Mouse (Mus musculus) MEL (cell line): ENCODE data around the gene Il10rb. TPM values are rescaled to one million over a fixed set of nuclear protein-coding genes. Genes with fewer than 3 reads are reported as not detected.

Experiments
- DNase-seq: peaks from one replicate; pipeline ENCODE4 v3.0.0; 2011; ENCODE audit warnings: low read depth, low spot score
- H3K27ac ChIP-seq: 2 replicates; pipeline ENCODE4 v1.5.1; 2012; ENCODE audit warnings: low read depth, mild to moderate bottlenecking, control low read depth, low read length, moderate library complexity; ENCODE audit not compliant: control insufficient read depth
- H3K27me3 ChIP-seq, 2 experiments: fragments of 150-350 bp in 1 of 2; sonication (generic) in 1 of 2; 2 replicates each; pipeline ENCODE4 v1.6.1; 2012; ENCODE audit warnings: low read length in 2 of 2, mild to moderate bottlenecking in 2 of 2, improper control_type of control experiment in 1 of 2, moderate library complexity in 1 of 2; ENCODE audit not compliant: insufficient read depth in 2 of 2, control insufficient read depth in 1 of 2
- H3K36me3 ChIP-seq, 2 experiments: 2 replicates each; pipeline ENCODE4 v1.6.1; 2012 to 2014; ENCODE audit warnings: low read length in 2 of 2, improper control_type of control experiment in 1 of 2, inconsistent platforms in 1 of 2, mild to moderate bottlenecking in 1 of 2; ENCODE audit not compliant: insufficient read depth in 2 of 2, control insufficient read depth in 1 of 2
- H3K4me1 ChIP-seq, 2 experiments: fragments of 150-350 bp in 1 of 2; sonication (generic) in 1 of 2; 2 replicates each; pipeline ENCODE4 v1.6.1; 2012; ENCODE audit warnings: low read length in 2 of 2, improper control_type of control experiment in 1 of 2, mild to moderate bottlenecking in 1 of 2; ENCODE audit not compliant: insufficient read depth in 2 of 2, control insufficient read depth in 1 of 2
- H3K4me3 ChIP-seq, 2 experiments: fragments of 150-350 bp in 1 of 2; sonication (generic) in 1 of 2; 2 replicates each; pipeline ENCODE4 v1.5.1; 2012; ENCODE audit warnings: low read depth in 2 of 2, low read length in 2 of 2, mild to moderate bottlenecking in 2 of 2, moderate library complexity in 2 of 2, control low read depth in 1 of 2, improper control_type of control experiment in 1 of 2; ENCODE audit not compliant: control insufficient read depth in 1 of 2, insufficient read depth in 1 of 2
- H3K79me2 ChIP-seq: 2 replicates; pipeline ENCODE4 v1.6.1; 2012; ENCODE audit warnings: mild to moderate bottlenecking, low read length, moderate library complexity; ENCODE audit not compliant: control insufficient read depth, poor library complexity, insufficient read depth
- H3K9ac ChIP-seq: 2 replicates; pipeline ENCODE4 v1.6.1; 2012; ENCODE audit warnings: low read depth, mild to moderate bottlenecking, control low read depth, low read length, moderate library complexity; ENCODE audit not compliant: control insufficient read depth, poor library complexity, severe bottlenecking
- H3K9me3 ChIP-seq: fragments of 150-350 bp; sonication (generic); replicated peaks from 2 replicates; pipeline ENCODE4 v1.6.1; 2012; ENCODE audit warnings: mild to moderate bottlenecking, low read length, improper control_type of control experiment, moderate library complexity; ENCODE audit not compliant: insufficient read depth
- CHD1 ChIP-seq: IDR thresholded peaks from 2 replicates; pipeline ENCODE4 v1.6.1; 2012; ENCODE audit warnings: low read depth, mild to moderate bottlenecking, inconsistent platforms, low read length, improper control_type of control experiment
- CHD2 ChIP-seq: IDR thresholded peaks from 2 replicates; pipeline ENCODE4 v1.6.1; 2011; ENCODE audit warnings: low read length, improper control_type of control experiment
- E2F4 ChIP-seq: IDR thresholded peaks from 2 replicates; pipeline ENCODE4 v1.6.1; 2011; ENCODE audit warnings: low read depth, low read length, improper control_type of control experiment, borderline replicate concordance
- ETS1 ChIP-seq: IDR thresholded peaks from 2 replicates; pipeline ENCODE4 v1.6.1; 2012; ENCODE audit warnings: low read depth, mild to moderate bottlenecking, inconsistent platforms, low read length, improper control_type of control experiment, moderate library complexity
- GABPA ChIP-seq: IDR thresholded peaks from 2 replicates; pipeline ENCODE4 v1.6.1; 2012; ENCODE audit warnings: low read depth, mild to moderate bottlenecking, inconsistent platforms, low read length, improper control_type of control experiment, moderate library complexity
- GATA1 ChIP-seq: IDR thresholded peaks from 2 replicates; pipeline ENCODE4 v1.6.1; 2011; ENCODE audit warnings: low read depth, low read length, improper control_type of control experiment
- HCFC1 ChIP-seq: IDR thresholded peaks from 2 replicates; pipeline ENCODE4 v1.6.1; 2012; ENCODE audit warnings: low read depth, mild to moderate bottlenecking, inconsistent platforms, low read length, improper control_type of control experiment, moderate library complexity
- JUND ChIP-seq: IDR thresholded peaks from 2 replicates; pipeline ENCODE4 v1.6.1; 2011; ENCODE audit warnings: low read depth, mild to moderate bottlenecking, improper control_type of control experiment, low read length
- KAT2A ChIP-seq: conservative IDR thresholded peaks from 2 replicates; pipeline ENCODE4 v1.6.1; 2012; ENCODE audit warnings: low read depth, low read length, improper control_type of control experiment, inconsistent platforms
- MAFK ChIP-seq: IDR thresholded peaks from 2 replicates; pipeline ENCODE4 v1.6.1; 2011; ENCODE audit warnings: low read depth, mild to moderate bottlenecking, low read length, improper control_type of control experiment, borderline replicate concordance
- MAZ ChIP-seq: IDR thresholded peaks from 2 replicates; pipeline ENCODE4 v1.6.1; 2012; ENCODE audit warnings: low read depth, mild to moderate bottlenecking, inconsistent platforms, low read length, improper control_type of control experiment
- MEF2A ChIP-seq: IDR thresholded peaks from 2 replicates; pipeline ENCODE4 v1.6.1; 2014; ENCODE audit warnings: low read depth, mild to moderate bottlenecking, inconsistent platforms, low read length, improper control_type of control experiment; ENCODE audit not compliant: poor library complexity, insufficient replicate concordance, severe bottlenecking; ENCODE audit errors: extremely low read depth
- MXI1 ChIP-seq: IDR thresholded peaks from 2 replicates; pipeline ENCODE4 v1.6.1; 2011; ENCODE audit warnings: mild to moderate bottlenecking, low read depth, low read length, improper control_type of control experiment
- MYB ChIP-seq: IDR thresholded peaks from 2 replicates; pipeline ENCODE4 v1.6.1; 2011; ENCODE audit warnings: mild to moderate bottlenecking, low read depth, low read length, improper control_type of control experiment
- POLR2A ChIP-seq, 2 experiments: IDR thresholded peaks; 2 replicates each; pipeline ENCODE4 v1.6.1; 2011 to 2012; ENCODE audit warnings: low read length in 2 of 2, mild to moderate bottlenecking in 2 of 2, control low read depth in 1 of 2, improper control_type of control experiment in 1 of 2, low read depth in 1 of 2, moderate library complexity in 1 of 2; ENCODE audit not compliant: control insufficient read depth in 1 of 2, insufficient read depth in 1 of 2, poor library complexity in 1 of 2
- POLR2AphosphoS5 ChIP-seq: IDR thresholded peaks from 2 replicates; pipeline ENCODE4 v1.6.1; 2012; ENCODE audit warnings: low read depth, borderline replicate concordance, mild to moderate bottlenecking, inconsistent platforms, low read length, moderate library complexity, mixed read lengths
- RAD21 ChIP-seq: IDR thresholded peaks from 2 replicates; pipeline ENCODE4 v1.6.1; 2011; ENCODE audit warnings: mild to moderate bottlenecking, low read depth, low read length, improper control_type of control experiment
- RCOR1 ChIP-seq: IDR thresholded peaks from 2 replicates; pipeline ENCODE4 v1.6.1; 2012; ENCODE audit warnings: low read depth, mild to moderate bottlenecking, inconsistent platforms, low read length, improper control_type of control experiment
- SMC3 ChIP-seq: IDR thresholded peaks from 2 replicates; pipeline ENCODE4 v1.6.1; 2011; ENCODE audit warnings: low read depth, low read length, improper control_type of control experiment
- TCF12 ChIP-seq: IDR thresholded peaks from 2 replicates; pipeline ENCODE4 v1.6.1; 2014; ENCODE audit warnings: low read depth, mild to moderate bottlenecking, inconsistent platforms, low read length, improper control_type of control experiment, moderate library complexity
- UBTF ChIP-seq: IDR thresholded peaks from 2 replicates; pipeline ENCODE4 v1.6.1; 2012; ENCODE audit warnings: low read depth, mild to moderate bottlenecking, inconsistent platforms, low read length, improper control_type of control experiment, moderate library complexity, borderline replicate concordance; ENCODE audit not compliant: insufficient read depth
- USF1 ChIP-seq: IDR thresholded peaks from 2 replicates; pipeline ENCODE4 v1.6.1; 2014; ENCODE audit warnings: low read depth, mild to moderate bottlenecking, inconsistent platforms, low read length, improper control_type of control experiment, moderate library complexity
- ZC3H11A ChIP-seq: IDR thresholded peaks from 2 replicates; pipeline ENCODE4 v1.6.1; 2012; ENCODE audit warnings: low read depth, mild to moderate bottlenecking, inconsistent platforms, low read length, improper control_type of control experiment
- ZNF384 ChIP-seq: IDR thresholded peaks from 2 replicates; pipeline ENCODE4 v1.6.1; 2012; ENCODE audit warnings: low read depth, mild to moderate bottlenecking, inconsistent platforms, low read length, improper control_type of control experiment
- polyA plus RNA-seq, 2 experiments: library from polyadenylated mRNA; stranded (reverse) in 1 of 2; unstranded in 1 of 2; fragments of >175 nt in 1 of 2; fragments of >200 nt in 1 of 2; gene quantifications; 2 replicates each; pipeline versions ENCODE4 v1.2.1 to v1.2.4; 2012; ENCODE audit warnings: low replicate concordance in 2 of 2, low read depth in 1 of 2; ENCODE audit not compliant: insufficient read length in 2 of 2, insufficient read depth in 1 of 2, missing spikeins in 1 of 2
- total RNA-seq: library from RNA; depleted of rRNA; stranded (reverse); fragments of 300-350 nt; gene quantifications from 2 replicates; pipeline ENCODE4 v1.2.3, GENCODE M21; 2012

The Il10rb gene
- total and polyA plus RNA-seq, 3 experiments, result 4.7 to 14.6 TPM; not detected in 1

GRCm38 (mm10) chr16:91416938-91417337, 11.0 kb downstream of the Il10rb start:
- Histone ChIP-seq H3K27me3 (no peaks in the 10 kb centered on the region), H3K36me3 (peaks cover 4% of the 10 kb centered on the region in 2 experiments; a peak in 3 of 4 replicates), H3K4me3 (no peak overlapping the region), H3K27ac (no peak overlapping the region), H3K9me3 (no peaks in the 10 kb centered on the region), H3K79me2 (no peaks in the 10 kb centered on the region), H3K9ac (no peak overlapping the region), H3K4me1 (peaks cover 5 to 6% of the 10 kb centered on the region in 2 experiments; a peak in 1 of 4 replicates)
- DNase-seq, result no peak
- no peak for TF ChIP-seq CHD1
- no peak for TF ChIP-seq MAZ
- no peak for TF ChIP-seq MAFK
- no peak for TF ChIP-seq ETS1
- no peak for TF ChIP-seq E2F4
- TF ChIP-seq MEF2A, result no peak
- TF ChIP-seq GABPA, result no peak
- TF ChIP-seq SMC3, result no peak
- no peak for TF ChIP-seq USF1
- TF ChIP-seq RAD21, result no peak

DNA sequence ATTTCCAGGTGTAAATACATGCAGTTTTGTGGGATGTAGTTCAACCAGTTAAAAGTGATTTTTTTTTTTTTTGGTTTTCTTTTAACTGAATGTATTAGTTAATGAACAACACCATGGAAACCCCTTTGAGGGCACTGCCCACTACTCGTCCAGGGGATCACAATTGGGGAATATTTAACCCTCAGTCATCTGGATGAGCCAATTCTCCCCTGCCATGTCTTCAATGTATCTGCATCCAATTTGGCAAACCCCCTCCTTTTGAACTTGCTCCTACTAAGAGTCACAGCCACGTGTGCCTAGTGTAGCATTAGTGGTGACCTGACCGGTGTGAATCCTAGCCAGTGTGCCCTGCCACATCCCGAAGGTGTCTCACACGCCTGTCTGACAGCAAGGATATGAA, 12.6 kb downstream of the Il10rb start:
- Histone ChIP-seq H3K79me2 (no peaks in the 10 kb centered on the region), H3K9me3 (no peaks in the 10 kb centered on the region), H3K27ac (no peak overlapping the region), H3K9ac (no peak overlapping the region), H3K27me3 (no peaks in the 10 kb centered on the region), H3K36me3 (peaks cover 2 to 4% of the 10 kb centered on the region in 2 experiments; a peak in 3 of 4 replicates), H3K4me3 (no peak overlapping the region), H3K4me1 (peaks cover 0 to 6% of the 10 kb centered on the region in 2 experiments; a peak in 1 of 4 replicates)
- DNase-seq, result no peak
- TF ChIP-seq CHD1 (no peak), MXI1 (no peak), GATA1 (no peak)

- Histone ChIP-seq H3K36me3 (no peaks in the 10 kb centered on the region), H3K27me3 (no peaks in the 10 kb centered on the region)
- TF ChIP-seq MXI1 (no peak), TCF12 (no peak), JUND (no peak), E2F4 (no peak), USF1 (no peak), ZNF384 (no peak), POLR2A (IDR thresholded peaks at IDR 0.05; ENCODE audit: control insufficient read depth in 1 of 2, insufficient read depth in 1 of 2, low read depth in 1 of 2, low read length in 2 of 2, poor library complexity in 1 of 2) (no peak), POLR2AphosphoS5 (no peak), GABPA (no peak), RCOR1 (no peak), KAT2A (no peak), CHD2 (no peak), HCFC1 (no peak), UBTF (no peak), ZC3H11A (no peak), MYB (no peak)
- TF ChIP-seq, all 39 proteins: peak for 0
- Histone ChIP-seq H3K27ac (no peak overlapping the region), H3K9me3 (no peaks in the 10 kb centered on the region), H3K4me1 (no peaks in the 10 kb centered on the region), H3K9ac (no peak overlapping the region), H3K79me2 (no peaks in the 10 kb centered on the region), H3K4me3 (no peak overlapping the region)
- DNase-seq, result no peak
Measured at GRCm38 (mm10) chr16:91425816-91426215, 19.9 kb downstream of the Il10rb start.
